Mouse (Mus musculus) midbrain, embryonic 12.5 days (tissue): ENCODE results near the gene Ccdc146. TPM values are rescaled to one million over a fixed set of nuclear protein-coding genes. Genes with fewer than 3 reads are reported as not detected.
A peak's percentile ranks its signal among the peaks of the same experiment; 100 is the strongest.
"Not testable (repeated sequence)": the region's sequence is repeated elsewhere in the genome, so short reads cannot be mapped to it uniquely, and the experiment has no call there.

Experiments used
- ATAC-seq: fragments of 200-750 bp; cut with Nextera tagmentation; 2 replicates; pipeline ENCODE4 v1.8.0; 2017; ENCODE audit warnings: low read depth, moderate TSS enrichment, moderate library complexity; ENCODE audit not compliant: low FRiP score
- H3K27ac ChIP-seq: fragments of 300-500 bp; sonication (generic); replicated peaks from 2 replicates; pipeline ENCODE4 v1.5.1; 2016; ENCODE audit warnings: mild to moderate bottlenecking
- H3K27me3 ChIP-seq: fragments of 300-500 bp; sonication (generic); 2 replicates; pipeline ENCODE4 v1.6.1; 2016; ENCODE audit warnings: mild to moderate bottlenecking
- H3K36me3 ChIP-seq: fragments of 300-500 bp; sonication (generic); 2 replicates; pipeline ENCODE4 v1.6.1; 2016
- H3K4me1 ChIP-seq: fragments of 300-500 bp; sonication (generic); 2 replicates; pipeline ENCODE4 v1.6.1; 2016
- H3K4me2 ChIP-seq: fragments of 300-500 bp; sonication (generic); replicated peaks from 2 replicates; pipeline ENCODE4 v1.6.1; 2016; ENCODE audit warnings: mild to moderate bottlenecking, moderate library complexity
- H3K4me3 ChIP-seq: fragments of 300-500 bp; sonication (generic); 2 replicates; pipeline ENCODE4 v1.5.1; 2016; ENCODE audit warnings: mild to moderate bottlenecking
- H3K9ac ChIP-seq: fragments of 300-500 bp; sonication (generic); replicated peaks from 2 replicates; pipeline ENCODE4 v1.6.1; 2016; ENCODE audit warnings: mild to moderate bottlenecking, moderate library complexity
- H3K9me3 ChIP-seq: fragments of 300-500 bp; sonication (generic); 2 replicates; pipeline ENCODE4 v1.6.1; 2016; ENCODE audit warnings: mild to moderate bottlenecking
- whole genome bisulfite sequencing: fragments of 180-500 bp; shearing (Covaris S2); methylation state at CpG from one replicate; pipeline ENCODE4 v1.1.7; 2016; 5-methylcytosine and 5-hydroxymethylcytosine counted together
- polyA plus RNA-seq: library from polyadenylated mRNA; unstranded; fragments of >200 nt; fragmentation: Nextera tagmentation; extraction: Ambion mirVana; gene quantifications from 2 replicates; pipeline ENCODE4 v1.2.1, GENCODE M21; 2016

Gene Ccdc146
- polyA plus RNA-seq, 1 experiment from 2014 or later = 0.29 TPM

DNA sequence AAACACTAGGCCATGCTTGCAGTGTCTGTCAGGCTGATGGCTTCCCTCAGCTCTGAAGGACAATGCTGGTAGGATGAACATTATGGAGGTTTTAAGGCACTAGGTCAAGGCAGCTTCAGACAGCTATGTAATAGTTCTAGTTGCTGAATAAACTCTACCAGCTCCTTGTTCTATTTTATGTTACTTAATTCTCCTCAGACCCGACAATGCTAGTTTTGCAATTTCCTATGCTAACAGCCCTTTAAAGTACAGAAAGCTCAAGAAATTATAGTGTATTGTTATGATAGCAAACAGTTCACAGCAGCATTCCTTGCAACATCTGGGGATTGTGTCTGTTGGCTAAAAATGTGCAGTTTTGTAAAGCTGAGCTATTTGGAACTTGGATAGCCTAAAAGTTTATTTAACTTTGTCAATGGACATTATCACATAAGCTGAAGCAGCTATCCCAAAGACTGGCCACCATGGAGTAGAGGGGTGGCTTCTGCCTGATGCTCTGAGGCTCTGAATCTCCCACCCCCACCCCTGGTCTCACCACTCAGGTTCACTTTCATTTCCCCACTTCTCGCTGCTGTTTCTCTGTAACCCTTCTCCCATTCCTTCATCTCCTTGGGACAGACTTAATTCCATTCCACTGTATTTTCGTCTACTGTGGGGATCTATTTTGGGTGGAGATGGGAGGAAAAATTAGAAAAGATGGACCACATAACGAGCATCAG lies 58.0 kb downstream of the Ccdc146 start:
- H3K27ac ChIP-seq = no peak overlapping the region
- H3K4me3 ChIP-seq = no peak overlapping the region
- H3K27me3 ChIP-seq = no peaks in the 10 kb centered on the region
- H3K9ac ChIP-seq = no peak overlapping the region
- no peak for ATAC-seq
- WGBS = 53% methylated on average over 4 of the region's 4 CpGs
- H3K4me1 ChIP-seq = no peaks in the 10 kb centered on the region
- no peak overlapping the region for H3K4me2 ChIP-seq
- H3K36me3 ChIP-seq = no peaks in the 10 kb centered on the region
- no peaks in the 10 kb centered on the region for H3K9me3 ChIP-seq

- no peak for ATAC-seq
- no peak overlapping the region for H3K4me2 ChIP-seq
- H3K4me1 ChIP-seq = no peaks in the 10 kb centered on the region
- H3K27me3 ChIP-seq = no peaks in the 10 kb centered on the region
- H3K9me3 ChIP-seq = no peaks in the 10 kb centered on the region
- 89% methylated on average over 3 of the region's 3 CpGs for WGBS
- H3K4me3 ChIP-seq = no peak overlapping the region
- H3K9ac ChIP-seq = no peak overlapping the region
- no peaks in the 10 kb centered on the region for H3K36me3 ChIP-seq
- no peak overlapping the region for H3K27ac ChIP-seq
Measured at GRCm38 (mm10) chr5:21363343-21363742, 61.1 kb downstream of the Ccdc146 start.

DNA sequence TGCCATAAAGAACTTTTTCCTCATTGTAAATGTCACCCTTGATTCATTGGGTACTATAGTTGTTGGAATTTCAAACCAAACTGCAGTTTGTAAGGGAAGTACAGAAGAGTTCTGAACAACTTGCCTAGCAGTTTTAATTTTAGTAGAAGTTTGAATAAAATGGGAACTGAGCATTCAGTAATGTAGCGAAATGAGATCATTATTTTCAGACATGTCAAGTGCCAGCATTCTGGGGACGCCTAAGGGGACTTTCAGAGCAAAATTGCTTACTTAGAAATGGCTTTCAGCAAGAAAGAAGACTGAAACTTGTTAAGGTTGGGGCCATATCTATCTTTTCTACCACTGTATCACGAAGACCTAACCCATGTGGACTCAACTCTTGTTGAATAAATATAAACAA lies 65.8 kb downstream of the Ccdc146 start:
- no peak for ATAC-seq
- H3K27ac ChIP-seq = no peak overlapping the region
- H3K4me3 ChIP-seq = no peak overlapping the region
- H3K9ac ChIP-seq = no peak overlapping the region
- no peaks in the 10 kb centered on the region for H3K9me3 ChIP-seq
- peaks cover 8% of the 10 kb centered on the region; the same call in 1 of the 2 replicates for H3K4me1 ChIP-seq
- WGBS = 89% methylated on average over 3 of the region's 3 CpGs
- no peaks in the 10 kb centered on the region for H3K27me3 ChIP-seq
- H3K4me2 ChIP-seq = no peak overlapping the region
- H3K36me3 ChIP-seq = no peaks in the 10 kb centered on the region

DNA sequence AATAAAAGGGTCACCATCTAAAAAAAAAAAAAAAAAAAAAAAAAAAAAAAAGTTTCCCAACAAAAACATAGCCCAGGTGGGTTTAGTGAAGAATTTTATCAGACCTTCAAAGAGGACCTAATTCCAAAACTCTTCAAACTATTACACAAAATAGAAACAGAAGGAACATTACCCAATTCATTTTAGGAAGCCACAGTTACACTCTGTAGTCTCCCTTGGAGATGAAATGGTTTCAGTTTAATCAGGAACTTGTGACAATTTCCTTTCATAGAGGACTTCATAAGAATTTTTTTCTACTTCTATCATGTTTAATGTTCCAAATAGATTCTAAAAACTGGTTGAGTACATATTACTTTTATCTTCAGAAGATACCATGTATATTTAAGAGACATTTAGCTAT lies 72.8 kb downstream of the Ccdc146 start:
- ATAC-seq = no peak
- H3K4me1 ChIP-seq = peaks cover 8% of the 10 kb centered on the region; the same call in 1 of the 2 replicates
- no peak overlapping the region for H3K27ac ChIP-seq
- H3K4me3 ChIP-seq = no peak overlapping the region
- no peak overlapping the region for H3K9ac ChIP-seq
- no peaks in the 10 kb centered on the region for H3K27me3 ChIP-seq
- H3K36me3 ChIP-seq = no peaks in the 10 kb centered on the region
- H3K4me2 ChIP-seq = no peak overlapping the region
- H3K9me3 ChIP-seq = no peaks in the 10 kb centered on the region

GRCm38 (mm10) chr5:21348366-21348765 lies 76.1 kb downstream of the Ccdc146 start:
- H3K9me3 ChIP-seq = no peaks in the 10 kb centered on the region
- H3K4me3 ChIP-seq = no peak overlapping the region
- H3K9ac ChIP-seq = no peak overlapping the region
- H3K4me1 ChIP-seq = no peaks in the 10 kb centered on the region
- H3K4me2 ChIP-seq = no peak overlapping the region
- WGBS = 90% methylated on average over 7 of the region's 7 CpGs
- no peak overlapping the region for H3K27ac ChIP-seq
- H3K36me3 ChIP-seq = no peaks in the 10 kb centered on the region
- no peaks in the 10 kb centered on the region for H3K27me3 ChIP-seq
- no peak for ATAC-seq

- H3K27me3 ChIP-seq, H3K9ac ChIP-seq, H3K27ac ChIP-seq, H3K4me1 ChIP-seq, H3K4me3 ChIP-seq, H3K4me2 ChIP-seq, ATAC-seq, H3K36me3 ChIP-seq, H3K9me3 ChIP-seq: not testable (repeated sequence)
Measured at GRCm38 (mm10) chr5:21342265-21342664, 82.2 kb downstream of the Ccdc146 start.

- Histone ChIP-seq H3K4me1 (peaks cover 13% of the 10 kb centered on the region), H3K4me3 (no peak overlapping the region), H3K9me3 (no peaks in the 10 kb centered on the region), H3K36me3 (no peaks in the 10 kb centered on the region), H3K27me3 (no peaks in the 10 kb centered on the region), H3K4me2 (no peak overlapping the region), H3K27ac (no peak overlapping the region), H3K9ac (no peak overlapping the region)
- no peak for ATAC-seq
- WGBS = 89% methylated on average over 1 of the region's 1 CpGs
Measured at GRCm38 (mm10) chr5:21332119-21332518, 92.4 kb downstream of the Ccdc146 start.

DNA sequence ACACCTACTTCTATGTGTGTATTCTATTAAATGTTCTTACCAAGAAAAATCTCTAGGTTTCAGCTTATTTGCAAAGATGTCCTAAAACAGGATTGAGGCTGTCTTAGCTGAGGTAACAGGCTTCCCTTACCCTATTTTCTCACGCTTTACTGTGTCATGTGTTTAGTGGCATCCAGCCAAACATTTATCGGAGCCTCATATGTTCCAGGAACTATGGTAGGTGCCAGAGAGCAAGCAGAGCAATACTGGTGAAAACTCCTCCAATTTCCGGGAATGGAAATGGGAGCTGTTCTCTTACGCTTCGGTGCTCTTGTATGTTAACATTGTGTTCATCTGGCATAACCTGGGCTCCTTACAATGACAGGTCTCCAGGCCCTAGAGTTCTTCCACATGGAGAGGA lies 92.8 kb downstream of the Ccdc146 start:
- Histone ChIP-seq H3K27ac (no peak overlapping the region), H3K4me2 (no peak overlapping the region), H3K36me3 (no peaks in the 10 kb centered on the region), H3K9me3 (no peaks in the 10 kb centered on the region), H3K4me3 (no peak overlapping the region), H3K4me1 (peaks cover 13% of the 10 kb centered on the region), H3K27me3 (no peaks in the 10 kb centered on the region), H3K9ac (no peak overlapping the region)
- ATAC-seq = no peak
- 91% methylated on average over 5 of the region's 5 CpGs for WGBS

DNA sequence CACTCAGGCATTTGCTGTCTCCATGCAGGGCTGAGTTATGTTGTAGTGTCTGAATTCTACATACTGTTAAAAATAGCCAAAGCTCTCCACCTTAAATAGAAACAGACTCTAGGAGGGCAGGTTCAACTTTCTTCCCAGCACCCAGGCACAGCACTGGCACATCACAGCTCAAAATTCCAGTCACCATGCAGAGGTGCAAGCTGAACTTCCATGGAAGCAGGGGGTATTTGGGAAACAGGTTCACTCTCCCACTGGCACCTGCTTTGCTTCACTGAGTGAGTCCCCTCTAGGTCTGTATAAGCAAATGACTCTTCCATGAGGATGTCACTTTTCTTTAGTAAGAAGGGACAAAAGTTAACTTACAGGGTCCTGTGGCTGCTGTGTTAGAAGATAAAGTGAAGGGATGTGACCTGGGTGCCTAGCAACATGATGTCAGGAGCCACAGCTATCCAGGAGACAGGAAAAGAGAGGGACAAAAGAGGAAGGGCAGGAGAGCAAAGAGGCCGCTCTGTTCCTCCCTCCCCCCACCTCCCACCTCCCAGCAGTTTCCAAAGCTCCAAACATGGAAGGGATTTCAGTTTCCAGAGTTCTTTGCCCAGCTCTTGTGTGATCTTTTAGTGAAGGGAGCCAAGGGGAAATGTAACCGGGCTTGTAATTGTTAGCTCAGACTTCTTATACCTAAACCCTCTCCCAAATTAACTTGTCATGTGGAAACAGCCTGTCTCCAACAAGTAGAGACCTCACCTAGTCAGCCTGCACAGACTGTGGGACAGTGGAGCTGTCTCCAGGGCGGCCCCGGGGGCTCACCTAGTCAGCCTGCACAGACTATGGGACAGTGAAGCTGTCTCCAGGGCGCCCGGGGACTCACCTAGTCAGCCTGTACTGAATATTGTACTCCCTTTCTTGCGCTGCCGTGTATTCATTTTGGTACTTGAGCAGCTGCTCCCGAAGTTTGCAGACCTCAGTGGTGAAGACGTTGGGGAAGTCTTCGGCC lies 94.5 kb downstream of the Ccdc146 start:
- 28% methylated on average over 11 of the region's 11 CpGs for WGBS
- H3K27ac ChIP-seq = no peak overlapping the region
- H3K4me2 ChIP-seq = no peak overlapping the region
- H3K36me3 ChIP-seq = no peaks in the 10 kb centered on the region
- H3K27me3 ChIP-seq = no peaks in the 10 kb centered on the region
- peaks cover 13% of the 10 kb centered on the region for H3K4me1 ChIP-seq
- H3K9me3 ChIP-seq = no peaks in the 10 kb centered on the region
- no peak overlapping the region for H3K4me3 ChIP-seq
- H3K9ac ChIP-seq = no peak overlapping the region
- 0 out of 2 replicates have a peak, but pooled peaks have one; percentile 52 for ATAC-seq

DNA sequence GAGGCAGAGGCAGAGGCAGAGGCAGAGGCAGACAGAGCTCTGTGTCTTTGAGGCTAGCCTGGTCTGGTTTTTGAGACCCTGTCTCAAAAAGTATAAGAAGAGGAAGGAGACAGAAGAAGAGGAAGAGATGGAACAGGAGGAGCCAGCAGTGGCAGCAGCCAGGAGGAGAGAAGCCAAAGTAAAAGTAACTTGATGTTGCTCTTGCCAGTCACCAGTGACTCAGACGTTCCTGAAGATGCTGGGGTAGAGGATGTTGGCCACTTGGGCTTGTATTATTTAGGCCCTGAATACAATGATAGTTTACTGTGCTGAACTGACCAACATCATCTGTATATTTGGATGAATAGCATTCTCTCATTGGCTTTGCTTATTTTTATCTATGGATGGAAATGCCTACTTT lies 95.9 kb downstream of the Ccdc146 start:
- Histone ChIP-seq H3K9ac (no peak overlapping the region), H3K4me2 (no peak overlapping the region), H3K4me3 (no peak overlapping the region), H3K27ac (no peak overlapping the region), H3K27me3 (no peaks in the 10 kb centered on the region), H3K9me3 (no peaks in the 10 kb centered on the region), H3K4me1 (peaks cover 13% of the 10 kb centered on the region), H3K36me3 (no peaks in the 10 kb centered on the region)
- WGBS = 70% methylated on average over 1 of the region's 1 CpGs
- no peak for ATAC-seq

GRCm38 (mm10) chr5:21326494-21326893 lies 98.0 kb downstream of the Ccdc146 start:
- Histone ChIP-seq H3K9me3 (no peaks in the 10 kb centered on the region), H3K4me1 (peaks cover 13% of the 10 kb centered on the region), H3K27ac (no peak overlapping the region), H3K27me3 (no peaks in the 10 kb centered on the region), H3K9ac (no peak overlapping the region), H3K4me2 (no peak overlapping the region), H3K36me3 (no peaks in the 10 kb centered on the region), H3K4me3 (no peak overlapping the region)
- WGBS = 41% methylated on average over 1 of the region's 1 CpGs
- peak; percentile 54; the same call in 1 of the 2 replicates for ATAC-seq

DNA sequence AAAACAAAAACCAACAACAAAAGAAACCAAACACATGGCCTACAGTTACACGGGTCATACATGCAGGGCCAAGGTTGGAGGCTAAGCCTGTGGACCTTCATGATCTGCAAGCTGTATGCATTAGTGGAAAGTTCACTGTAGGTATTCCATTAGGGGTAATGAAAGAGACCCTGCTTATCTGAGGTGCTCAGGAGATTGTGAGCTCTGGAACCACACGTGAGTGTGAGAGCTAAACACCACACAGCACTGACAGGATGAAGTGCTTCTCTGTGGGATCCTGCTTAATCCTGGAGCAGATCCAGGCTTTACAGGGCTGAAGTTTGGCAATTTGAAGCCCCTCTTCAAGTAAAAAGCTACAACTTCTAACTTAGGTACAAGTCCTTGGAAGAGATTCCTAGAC lies 104.3 kb downstream of the Ccdc146 start:
- H3K9ac ChIP-seq = no peak overlapping the region

More for the DNA sequence above, 104.3 kb downstream of the Ccdc146 start:
- H3K27ac ChIP-seq = no peak overlapping the region
- H3K27me3 ChIP-seq = no peaks in the 10 kb centered on the region
- 78% methylated on average over 2 of the region's 2 CpGs for WGBS
- H3K4me2 ChIP-seq = no peak overlapping the region
- 0 out of 2 replicates have a peak, but pooled peaks cover 3% of the 10 kb centered on the region for H3K9me3 ChIP-seq
- no peaks in the 10 kb centered on the region for H3K36me3 ChIP-seq
- H3K4me1 ChIP-seq = no peaks in the 10 kb centered on the region
- no peak overlapping the region for H3K4me3 ChIP-seq
- ATAC-seq = no peak
